Mouse (Mus musculus) lung, embryonic 15.5 days (tissue): Measurements from ENCODE around the gene Opa3. TPM values are rescaled to one million over a fixed set of nuclear protein-coding genes. Genes with fewer than 3 reads are reported as not detected.
A peak's percentile ranks its signal among the peaks of the same experiment; 100 is the strongest.

Experiments used
- ATAC-seq: fragments of 200-750 bp; cut with Nextera tagmentation; 2 replicates; pipeline ENCODE4 v1.8.0; 2017; ENCODE audit warnings: moderate number of reproducible peaks, borderline replicate concordance; ENCODE audit not compliant: low FRiP score, low TSS enrichment; ENCODE audit errors: extremely low read depth
- H3K27ac ChIP-seq: fragments of 300-500 bp; sonication (generic); 2 replicates; pipeline ENCODE4 v1.5.1; 2015; ENCODE audit warnings: moderate library complexity, mild to moderate bottlenecking, inconsistent platforms
- H3K27me3 ChIP-seq: fragments of 300-500 bp; sonication (generic); 2 replicates; pipeline ENCODE4 v1.6.1; 2015; ENCODE audit warnings: inconsistent platforms
- H3K36me3 ChIP-seq: fragments of 300-500 bp; sonication (generic); 2 replicates; pipeline ENCODE4 v1.6.1; 2015; ENCODE audit warnings: inconsistent platforms
- H3K4me1 ChIP-seq: fragments of 300-500 bp; sonication (generic); 2 replicates; pipeline ENCODE4 v1.6.1; 2015; ENCODE audit warnings: inconsistent platforms
- H3K4me2 ChIP-seq: fragments of 300-500 bp; sonication (generic); 2 replicates; pipeline ENCODE4 v1.6.1; 2015; ENCODE audit warnings: inconsistent platforms, mild to moderate bottlenecking, moderate library complexity
- H3K4me3 ChIP-seq: fragments of 300-500 bp; sonication (generic); 2 replicates; pipeline ENCODE4 v1.5.1; 2015; ENCODE audit warnings: mild to moderate bottlenecking, inconsistent platforms
- H3K9ac ChIP-seq: fragments of 300-500 bp; sonication (generic); 2 replicates; pipeline ENCODE4 v1.6.1; 2015; ENCODE audit warnings: inconsistent platforms
- H3K9me3 ChIP-seq: fragments of 300-500 bp; sonication (generic); 2 replicates; pipeline ENCODE4 v1.6.1; 2016; ENCODE audit warnings: inconsistent platforms
- WGBS: fragments of 180-500 bp; shearing (Covaris S2); methylation state at CpG from one replicate; pipeline ENCODE4 v1.1.7; 2015; 5-methylcytosine and 5-hydroxymethylcytosine counted together
- polyA plus RNA-seq: library from polyadenylated mRNA; unstranded; fragments of >200 nt; fragmentation: Nextera tagmentation; extraction: Ambion mirVana; gene quantifications from 2 replicates; pipeline ENCODE4 v1.2.1, GENCODE M21; 2015

The Opa3 gene
- polyA plus RNA-seq = 33.2 and 34.6 TPM in 2 replicates

DNA sequence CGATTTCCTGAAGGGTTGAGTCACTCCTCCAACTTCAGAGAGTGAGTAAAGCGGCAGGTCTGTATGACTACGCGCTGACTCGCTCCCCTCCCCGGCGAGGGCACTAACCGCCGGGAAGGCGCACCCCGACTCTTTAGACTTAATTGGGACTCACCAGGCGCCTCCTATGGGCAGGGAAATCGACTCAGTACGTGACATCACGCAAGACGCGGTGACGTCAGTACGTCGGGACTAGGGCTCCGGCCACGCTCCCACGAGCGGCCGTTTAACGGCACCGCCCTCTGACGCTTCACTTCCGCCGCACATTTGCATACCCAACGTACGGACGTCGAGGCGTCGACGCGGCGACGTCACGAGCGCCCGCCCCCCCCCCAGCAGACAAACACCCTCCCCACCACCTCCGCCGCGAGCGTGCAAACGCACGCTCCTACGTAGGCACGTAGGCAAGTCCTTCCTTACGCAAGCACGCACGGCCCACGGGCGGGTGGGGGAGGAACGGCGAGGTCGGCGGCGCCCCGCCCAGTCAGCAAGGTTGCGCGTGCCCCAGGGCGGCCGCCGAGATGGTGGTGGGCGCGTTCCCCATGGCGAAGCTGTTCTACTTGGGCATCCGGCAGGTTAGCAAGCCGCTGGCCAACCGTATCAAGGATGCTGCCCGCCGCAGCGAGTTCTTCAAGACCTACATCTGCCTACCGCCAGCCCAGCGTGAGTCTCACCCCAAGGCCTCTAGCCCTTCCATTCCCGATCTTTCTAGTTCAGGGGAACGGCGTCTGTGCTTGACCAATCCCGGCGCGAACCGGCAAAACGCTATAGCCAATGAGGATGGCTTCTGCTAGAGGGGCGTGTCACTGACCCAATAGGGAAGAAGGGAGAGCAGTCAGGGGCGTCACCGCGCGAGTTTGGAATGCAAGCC, at the start of gene Opa3:
Gene Opa3 (plus strand): TSS at position 452 of the 910 bp plus-strand sequence.
- peak within 1 kb of the TSS; percentile 66 for H3K4me3 ChIP-seq
- peak within 1 kb of the TSS; percentile 99 for H3K27ac ChIP-seq
- peak within 1 kb of the TSS; percentile 76 for H3K9ac ChIP-seq
- ATAC-seq = peak; percentile 95
- no peaks in the 10 kb centered on the region for H3K27me3 ChIP-seq
- peaks cover 20% of the 10 kb centered on the region for H3K4me1 ChIP-seq
- 0% methylated on average over 91 of the region's 91 CpGs for WGBS
- H3K36me3 ChIP-seq = no peaks in the 10 kb centered on the region
- H3K4me2 ChIP-seq = peak within 1 kb of the TSS; percentile 78
- no peaks in the 10 kb centered on the region for H3K9me3 ChIP-seq

DNA sequence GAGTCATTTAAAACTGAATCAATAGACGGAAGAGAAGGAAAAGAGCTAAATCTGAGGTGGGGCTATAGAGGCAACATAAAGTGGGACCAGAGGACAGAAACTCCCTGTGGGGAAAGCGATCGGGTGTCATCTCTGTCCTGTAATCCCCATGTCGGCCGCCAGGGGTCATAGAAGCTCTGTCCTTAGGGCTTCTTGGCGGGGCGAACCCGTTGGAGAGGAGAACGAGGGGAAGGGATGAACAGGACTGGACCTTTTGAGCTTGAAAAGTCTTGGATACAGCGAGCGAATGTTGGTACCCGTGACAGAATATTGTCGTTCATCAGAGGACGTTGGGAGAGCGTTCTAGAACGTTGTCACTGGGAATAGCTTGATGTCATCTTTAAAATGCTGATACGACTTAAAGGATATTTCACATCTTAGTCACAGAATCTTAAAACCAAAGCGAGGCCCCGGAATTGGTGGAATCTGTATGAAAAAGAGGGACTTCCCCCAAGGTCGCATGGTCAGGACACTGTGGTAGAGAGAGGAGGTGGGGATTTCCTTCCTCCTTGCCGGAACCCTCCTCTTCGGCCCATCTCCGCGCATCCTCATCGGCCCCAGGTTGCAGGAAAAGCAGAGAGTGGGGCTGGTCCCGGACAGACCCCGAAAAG, 49.6 kb upstream of the Opa3 start:
- H3K9ac ChIP-seq = no peak overlapping the region
- peaks cover 39% of the 10 kb centered on the region for H3K4me1 ChIP-seq
- no peaks in the 10 kb centered on the region for H3K36me3 ChIP-seq
- no peak overlapping the region for H3K27ac ChIP-seq
- peak overlapping the region; percentile 50 for H3K4me2 ChIP-seq
- H3K9me3 ChIP-seq = no peaks in the 10 kb centered on the region
- peak overlapping the region; percentile 19 for H3K4me3 ChIP-seq
- ATAC-seq = no peak
- peaks cover 66% of the 10 kb centered on the region for H3K27me3 ChIP-seq
- WGBS = 7% methylated on average over 27 of the region's 27 CpGs

DNA sequence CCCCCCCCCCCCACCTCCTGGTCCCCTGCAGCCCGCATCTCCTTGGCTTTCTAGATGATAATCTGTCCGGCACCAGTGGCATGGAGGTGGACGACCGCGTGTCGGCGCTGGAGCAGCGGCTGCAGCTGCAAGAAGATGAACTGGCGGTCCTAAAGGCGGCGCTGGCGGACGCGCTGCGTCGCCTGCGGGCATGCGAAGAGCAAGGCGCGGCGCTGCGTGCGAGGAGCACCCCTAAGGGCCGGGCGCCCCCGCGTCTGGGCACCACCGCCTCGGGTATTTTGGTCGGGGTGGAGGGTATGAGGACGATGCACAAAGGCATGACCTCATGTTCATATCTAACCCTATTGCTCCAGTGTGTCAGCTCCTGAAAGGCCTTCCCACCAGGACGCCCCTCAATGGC, 49.0 kb upstream of the Opa3 start:
- H3K4me1 ChIP-seq = peaks cover 39% of the 10 kb centered on the region
- ATAC-seq = 0 out of 2 replicates have a peak, but pooled peaks have one; percentile 15
- no peak overlapping the region for H3K9ac ChIP-seq
- H3K9me3 ChIP-seq = no peaks in the 10 kb centered on the region
- WGBS = under 1% methylated on average over 25 of the region's 32 CpGs
- H3K27ac ChIP-seq = no peak overlapping the region
- peak overlapping the region; percentile 50 for H3K4me2 ChIP-seq
- no peaks in the 10 kb centered on the region for H3K36me3 ChIP-seq
- H3K27me3 ChIP-seq = peaks cover 63% of the 10 kb centered on the region
- peak overlapping the region; percentile 19 for H3K4me3 ChIP-seq

- Histone ChIP-seq H3K27ac (no peak overlapping the region), H3K4me3 (no peak overlapping the region), H3K27me3 (peaks cover 58% of the 10 kb centered on the region), H3K4me1 (peaks cover 44% of the 10 kb centered on the region), H3K4me2 (peak overlapping the region; percentile 50; the same call in 1 of the 2 replicates), H3K9me3 (no peaks in the 10 kb centered on the region), H3K36me3 (no peaks in the 10 kb centered on the region), H3K9ac (no peak overlapping the region)
- WGBS = 33% methylated on average over 6 of the region's 6 CpGs
- no peak for ATAC-seq
These were observed 48.2 kb upstream of the Opa3 start for GRCm38 (mm10) chr7:19179936-19180335.

DNA sequence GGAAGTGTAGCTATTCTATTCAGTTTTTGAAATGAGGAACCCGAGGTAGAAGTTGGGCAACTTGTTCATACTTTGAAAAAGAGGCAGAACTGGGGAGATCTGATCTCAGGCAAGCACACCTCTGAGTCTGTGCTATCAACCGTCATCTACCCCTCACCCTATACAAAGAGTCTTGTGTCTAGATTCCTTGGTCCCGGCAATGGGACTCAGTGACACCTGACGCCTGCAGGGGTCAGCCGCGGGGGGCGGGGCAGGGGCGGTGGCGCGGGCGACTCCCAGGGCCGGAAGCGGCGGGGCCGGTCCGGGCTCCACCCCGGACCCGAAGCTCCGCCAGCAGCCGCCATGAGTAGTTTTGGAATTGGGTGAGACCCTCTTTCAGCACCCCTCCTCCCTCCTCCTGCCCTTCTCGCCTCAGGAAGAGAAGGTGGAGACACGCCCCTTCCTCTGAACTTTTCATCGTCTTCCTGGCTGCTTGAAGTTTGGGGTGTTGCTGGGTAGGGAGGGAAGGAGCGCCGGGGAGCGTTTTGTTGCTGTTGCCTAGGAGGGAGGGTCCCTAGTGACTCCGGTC, 47.2 kb upstream of the Opa3 start:
- WGBS = 1% methylated on average over 27 of the region's 27 CpGs
- peak; percentile 27 for ATAC-seq
- H3K4me1 ChIP-seq = peaks cover 44% of the 10 kb centered on the region

DNA sequence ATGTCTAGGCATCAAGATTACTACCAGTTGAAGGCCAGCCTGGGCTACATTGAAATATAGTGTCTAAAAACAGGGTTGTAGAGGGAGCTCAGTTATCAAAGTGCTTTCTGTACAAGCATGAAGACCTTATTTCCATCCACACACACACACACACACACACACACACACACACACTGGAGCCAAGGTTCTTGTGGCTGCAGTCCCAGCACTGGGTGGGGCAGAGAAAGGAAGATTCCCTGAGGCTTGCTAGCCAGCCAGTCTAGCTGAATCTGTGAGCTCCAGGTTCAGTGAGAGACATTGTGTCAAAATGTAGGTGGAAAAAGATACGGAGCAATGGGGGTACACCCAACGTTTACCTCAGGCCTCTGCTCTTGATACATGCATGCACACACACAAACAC, 43.9 kb upstream of the Opa3 start:
- H3K27me3 ChIP-seq = peaks cover 16% of the 10 kb centered on the region
- H3K4me3 ChIP-seq = no peak overlapping the region
- H3K9ac ChIP-seq = no peak overlapping the region
- peaks cover 6% of the 10 kb centered on the region for H3K36me3 ChIP-seq
- WGBS = 80% methylated on average over 2 of the region's 2 CpGs
- H3K9me3 ChIP-seq = no peaks in the 10 kb centered on the region
- H3K4me1 ChIP-seq = peaks cover 29% of the 10 kb centered on the region
- no peak overlapping the region for H3K27ac ChIP-seq
- ATAC-seq = no peak
- no peak overlapping the region for H3K4me2 ChIP-seq

More for the DNA sequence above, 47.2 kb upstream of the Opa3 start:
- peaks cover 1% of the 10 kb centered on the region for H3K36me3 ChIP-seq
- H3K27ac ChIP-seq = no peak overlapping the region
- H3K4me2 ChIP-seq = peak overlapping the region; percentile 82
- peak overlapping the region; percentile 57 for H3K4me3 ChIP-seq
- peaks cover 49% of the 10 kb centered on the region for H3K27me3 ChIP-seq
- H3K9me3 ChIP-seq = no peaks in the 10 kb centered on the region
- peak overlapping the region; percentile 67 for H3K9ac ChIP-seq

DNA sequence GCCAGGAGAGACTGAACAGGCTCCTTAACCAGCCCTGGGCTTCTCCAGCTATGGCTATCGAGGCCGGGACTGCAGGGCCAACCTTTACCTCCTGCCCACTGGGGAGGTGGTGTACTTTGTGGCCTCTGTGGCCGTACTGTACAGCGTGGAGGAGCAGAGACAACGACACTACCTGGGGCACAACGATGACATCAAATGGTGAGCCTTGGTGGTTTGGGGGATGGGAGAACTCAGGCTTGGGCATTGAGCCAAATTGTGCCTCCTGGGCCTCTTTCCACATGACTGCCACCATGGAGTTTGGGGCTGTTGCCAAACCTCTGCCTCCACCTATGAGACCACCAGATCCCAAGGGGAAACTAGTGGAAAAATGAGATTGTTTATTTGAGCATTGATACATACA, 43.4 kb upstream of the Opa3 start:
- no peak overlapping the region for H3K9ac ChIP-seq
- no peak overlapping the region for H3K27ac ChIP-seq
- H3K36me3 ChIP-seq = peaks cover 6% of the 10 kb centered on the region
- no peak overlapping the region for H3K4me2 ChIP-seq
- ATAC-seq = no peak
- H3K9me3 ChIP-seq = no peaks in the 10 kb centered on the region
- WGBS = 64% methylated on average over 6 of the region's 6 CpGs
- peaks cover 11% of the 10 kb centered on the region for H3K27me3 ChIP-seq
- H3K4me3 ChIP-seq = no peak overlapping the region
- H3K4me1 ChIP-seq = peaks cover 25% of the 10 kb centered on the region

- no peaks in the 10 kb centered on the region for H3K4me1 ChIP-seq
- H3K4me2 ChIP-seq = no peak overlapping the region
- no peak overlapping the region for H3K27ac ChIP-seq
- H3K27me3 ChIP-seq = no peaks in the 10 kb centered on the region
- no peaks in the 10 kb centered on the region for H3K9me3 ChIP-seq
- no peak overlapping the region for H3K9ac ChIP-seq
- H3K36me3 ChIP-seq = peaks cover 39% of the 10 kb centered on the region
- ATAC-seq = no peak
- no peak overlapping the region for H3K4me3 ChIP-seq
- WGBS = 96% methylated on average over 4 of the region's 4 CpGs
These were observed 33.5 kb upstream of the Opa3 start for GRCm38 (mm10) chr7:19194676-19195075.

- no peak overlapping the region for H3K9ac ChIP-seq
- H3K36me3 ChIP-seq = peaks cover 37% of the 10 kb centered on the region
- WGBS = 59% methylated on average over 6 of the region's 6 CpGs
- H3K9me3 ChIP-seq = no peaks in the 10 kb centered on the region
- ATAC-seq = no peak
- H3K4me2 ChIP-seq = no peak overlapping the region
- H3K4me3 ChIP-seq = no peak overlapping the region
- no peaks in the 10 kb centered on the region for H3K4me1 ChIP-seq
- no peaks in the 10 kb centered on the region for H3K27me3 ChIP-seq
- H3K27ac ChIP-seq = no peak overlapping the region
These were observed 31.5 kb upstream of the Opa3 start for GRCm38 (mm10) chr7:19196676-19197075.

DNA sequence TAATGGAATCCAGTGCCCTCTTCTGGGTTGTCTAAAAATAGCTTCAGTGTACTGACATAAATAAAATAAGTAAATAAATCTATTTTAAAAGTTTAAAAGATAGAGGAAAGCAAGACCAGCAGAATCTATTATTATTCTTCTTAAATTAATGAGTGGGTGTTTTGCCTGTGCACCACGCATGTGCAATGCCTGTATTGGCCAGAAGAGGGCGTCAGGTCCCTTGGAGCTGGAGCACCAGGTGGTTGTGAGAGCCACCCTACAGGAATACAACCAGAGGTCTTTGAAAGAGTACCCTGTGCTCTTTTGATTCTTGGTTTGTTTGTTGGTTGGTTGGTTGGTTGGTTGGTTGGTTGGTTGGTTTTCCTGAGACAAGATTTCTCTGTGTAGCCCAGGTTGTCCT, 30.1 kb upstream of the Opa3 start:
- 29% methylated on average over 2 of the region's 2 CpGs for WGBS
- Histone ChIP-seq H3K9ac (no peak overlapping the region), H3K27ac (no peak overlapping the region), H3K27me3 (no peaks in the 10 kb centered on the region), H3K4me3 (no peak overlapping the region), H3K9me3 (no peaks in the 10 kb centered on the region), H3K4me1 (no peaks in the 10 kb centered on the region), H3K4me2 (no peak overlapping the region), H3K36me3 (peaks cover 30% of the 10 kb centered on the region)
- no peak for ATAC-seq

- Histone ChIP-seq H3K27me3 (no peaks in the 10 kb centered on the region), H3K36me3 (peaks cover 16% of the 10 kb centered on the region), H3K4me2 (no peak overlapping the region), H3K27ac (no peak overlapping the region), H3K9me3 (no peaks in the 10 kb centered on the region), H3K4me1 (no peaks in the 10 kb centered on the region), H3K9ac (no peak overlapping the region), H3K4me3 (no peak overlapping the region)
- WGBS = 70% methylated on average over 15 of the region's 15 CpGs
- 0 out of 2 replicates have a peak, but pooled peaks have one; percentile 19 for ATAC-seq
These were observed 26.5 kb upstream of the Opa3 start for GRCm38 (mm10) chr7:19201660-19202059.
